Mouse (Mus musculus) mouse trophoblast stem cell (cell line): ENCODE results near the gene Stard7.
"Not testable (repeated sequence)": the region's sequence is repeated elsewhere in the genome, so short reads cannot be mapped to it uniquely, and the experiment has no call there.

Source experiments
- in situ Hi-C, 2 experiments: fragments of 300-500 bp; cut with MseI, MboI; formaldehyde crosslinking; loops; 2 replicates in 1 of 2; 3 replicates in 1 of 2; pipeline ENCODE4 v1.15.1; 2025

The Stard7 gene

DNA sequence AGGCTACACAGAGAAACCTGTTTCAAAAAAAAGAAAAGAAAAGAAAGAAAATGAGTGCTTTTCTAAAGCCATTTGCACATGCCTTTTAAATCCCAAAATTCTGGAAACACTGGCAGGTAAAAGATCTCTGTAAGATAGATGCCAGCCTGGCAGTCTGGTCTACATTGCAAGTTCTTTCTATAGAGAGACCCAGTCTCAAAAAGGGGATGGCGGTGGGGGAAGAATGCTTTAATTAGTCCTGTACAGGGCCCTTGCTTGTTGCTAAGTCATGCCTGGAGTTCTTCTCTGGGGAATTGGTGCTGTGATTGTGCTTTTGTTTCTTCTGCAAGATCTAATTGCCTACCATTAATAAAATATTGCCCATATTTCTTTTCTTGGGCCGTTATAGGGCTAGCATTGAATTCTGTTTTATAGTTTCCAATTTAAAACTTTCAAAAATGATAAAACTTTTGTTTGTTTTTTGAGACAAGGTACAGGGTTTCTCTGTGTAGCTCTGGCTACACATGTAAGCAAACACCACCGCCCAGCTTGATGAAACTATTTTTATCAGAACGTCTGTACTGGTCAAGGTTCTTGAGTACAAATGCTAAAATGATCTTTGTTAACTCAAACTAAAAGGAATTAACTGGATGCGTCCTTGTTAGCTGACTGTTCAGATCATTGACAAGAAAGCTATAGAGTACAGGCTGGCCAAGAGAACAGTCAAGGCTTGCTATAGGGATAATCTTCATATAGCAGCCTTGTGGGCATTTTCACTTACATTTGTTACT lies 5.7 kb downstream of the Stard7 start:
- in situ Hi-C loops: no loop called here

DNA sequence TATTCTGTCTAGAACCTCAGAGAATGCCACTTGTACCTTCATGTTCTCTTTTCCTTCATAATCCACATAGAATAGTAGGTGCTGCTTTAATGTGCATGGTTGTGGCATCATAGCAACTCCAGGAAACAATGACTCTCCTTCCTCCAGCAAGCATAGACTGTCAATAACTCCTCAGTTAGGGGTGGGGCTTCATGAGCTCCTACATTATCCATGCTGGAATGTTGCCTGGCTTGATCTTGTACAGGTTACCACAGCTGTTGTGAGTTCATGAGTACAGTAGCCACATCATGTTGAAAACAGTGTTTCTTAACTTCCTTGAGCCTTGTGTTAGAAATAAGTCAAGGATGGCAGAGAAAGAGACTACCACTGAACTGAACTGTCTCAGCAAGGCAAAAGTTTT lies 8.1 kb downstream of the Stard7 start:
- in situ Hi-C loops: no loop called here

DNA sequence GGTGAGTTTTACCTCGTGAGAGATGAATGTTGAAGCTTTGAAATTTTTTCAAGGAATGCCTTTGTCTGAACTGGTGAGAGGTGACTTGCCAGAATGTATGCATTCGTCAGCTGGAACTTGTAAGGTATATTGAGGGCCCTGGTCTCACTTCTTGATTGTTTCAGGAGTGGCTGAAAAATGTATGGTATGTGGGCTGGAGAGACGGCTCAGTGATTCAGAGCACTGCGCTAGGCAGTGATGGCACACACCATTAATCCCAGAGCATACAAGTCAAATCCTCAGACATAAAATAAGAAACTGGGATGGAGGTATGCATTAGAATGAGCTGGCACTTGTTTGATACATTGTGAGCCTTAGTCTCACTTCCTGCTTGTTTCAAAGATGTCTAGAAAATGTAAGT lies 22.2 kb downstream of the Stard7 start:
- in situ Hi-C loops: no loop called here

- in situ Hi-C loops: no loop called here
Measured at GRCm38 (mm10) chr2:127297001-127297805, 27.2 kb downstream of the Stard7 start.

DNA sequence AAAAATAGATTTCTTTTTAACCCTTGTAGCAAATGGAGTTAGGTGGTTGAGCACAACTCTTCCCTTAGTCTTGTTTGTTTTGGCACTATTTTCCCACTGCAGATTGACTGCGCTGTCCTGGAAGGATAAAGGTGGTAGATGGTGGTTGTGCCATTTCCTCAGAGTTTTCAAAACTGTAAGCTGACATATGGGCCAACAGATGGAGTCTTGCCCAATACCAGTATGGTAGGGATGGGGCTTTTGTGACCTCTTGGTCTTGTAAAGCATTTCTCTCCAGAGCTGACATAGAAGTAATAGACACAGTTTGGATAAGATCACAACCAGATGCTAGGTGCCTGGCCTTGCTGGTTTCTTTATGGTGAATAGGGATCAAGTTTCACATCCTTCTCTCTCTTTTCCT lies 28.0 kb downstream of the Stard7 start:
- in situ Hi-C loops: no loop called here

- in situ Hi-C loops: no loop called here
Measured at GRCm38 (mm10) chr2:127300701-127301100, 30.7 kb downstream of the Stard7 start.

DNA sequence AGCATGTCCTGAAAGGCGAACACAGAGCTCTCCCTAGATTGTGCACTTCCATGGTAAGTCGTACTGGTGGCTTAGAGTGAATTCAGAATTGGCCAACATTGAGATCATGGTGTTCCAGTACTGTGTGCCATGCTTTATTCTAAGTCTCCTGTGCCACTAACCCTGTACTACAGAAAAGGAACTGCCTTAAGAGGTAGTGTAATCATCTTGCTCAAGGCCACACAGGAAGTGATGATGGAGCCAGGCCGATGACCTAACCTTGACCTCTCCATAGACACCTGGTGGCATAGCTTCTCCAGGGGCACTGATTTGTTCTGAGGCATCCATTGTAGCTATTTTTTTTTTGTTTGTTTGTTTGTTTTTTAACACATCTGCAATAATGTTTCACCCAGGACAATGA lies 31.9 kb downstream of the Stard7 start:
- in situ Hi-C loops: no loop called here

DNA sequence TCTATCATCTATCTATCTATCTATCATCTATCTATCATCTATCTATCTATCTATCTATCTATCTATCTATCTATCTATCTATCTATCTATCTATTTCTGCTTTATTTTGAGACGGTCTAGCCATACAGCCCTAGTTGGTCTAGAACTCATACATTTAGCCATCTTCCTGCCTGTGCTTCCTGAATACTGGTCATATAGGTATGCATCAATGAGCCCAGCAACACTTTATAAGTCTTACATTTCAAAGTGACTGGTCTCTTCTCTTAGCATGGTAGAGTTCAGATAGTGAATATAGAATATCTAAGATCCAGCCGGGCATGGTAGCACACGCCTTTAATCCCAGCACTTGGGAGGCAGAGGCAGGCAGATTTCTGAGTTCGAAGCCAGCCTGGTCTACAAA lies 34.2 kb downstream of the Stard7 start:
- in situ Hi-C loops: not testable (repeated sequence)

- in situ Hi-C loops: loop anchor here (5.0 kb wide), 1 partner anchor 38 kb away; no protein-coding TSS in a partner anchor
Measured at GRCm38 (mm10) chr2:127304609-127305210, 34.7 kb downstream of the Stard7 start.

GRCm38 (mm10) chr2:127306123-127306522 lies 36.1 kb downstream of the Stard7 start:
- in situ Hi-C loops: loop anchor here (5.0 kb wide), 1 partner anchor 36 kb away; no protein-coding TSS in a partner anchor

DNA sequence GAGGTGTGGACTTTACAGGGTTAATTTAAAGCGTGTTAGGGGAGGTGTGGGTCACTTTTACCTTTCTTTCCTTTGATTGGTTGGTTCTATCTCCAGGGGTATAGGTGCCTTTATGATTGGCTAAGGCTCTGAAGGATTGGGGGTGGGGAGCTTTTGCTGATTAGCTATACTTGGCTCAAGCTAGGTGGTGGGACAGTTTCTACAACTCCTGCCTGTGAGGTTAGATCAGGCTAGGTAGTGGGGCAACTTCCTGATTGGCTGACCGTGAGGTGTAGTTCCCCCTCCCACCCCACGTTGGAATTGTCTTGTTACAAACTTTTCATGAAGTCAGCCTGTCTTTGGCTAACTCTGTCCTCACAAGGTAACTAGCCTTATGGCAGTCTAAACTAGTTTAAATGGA lies 37.2 kb downstream of the Stard7 start:
- in situ Hi-C loops: loop anchor here (5.0 kb wide), 1 partner anchor 35 kb away; no protein-coding TSS in a partner anchor

- in situ Hi-C loops: loop anchor here (5.0 kb wide), 1 partner anchor 34 kb away; no protein-coding TSS in a partner anchor
Measured at GRCm38 (mm10) chr2:127308660-127309059, 38.6 kb downstream of the Stard7 start.

GRCm38 (mm10) chr2:127310246-127310645 lies 40.2 kb downstream of the Stard7 start:
- in situ Hi-C loops: no loop called here

DNA sequence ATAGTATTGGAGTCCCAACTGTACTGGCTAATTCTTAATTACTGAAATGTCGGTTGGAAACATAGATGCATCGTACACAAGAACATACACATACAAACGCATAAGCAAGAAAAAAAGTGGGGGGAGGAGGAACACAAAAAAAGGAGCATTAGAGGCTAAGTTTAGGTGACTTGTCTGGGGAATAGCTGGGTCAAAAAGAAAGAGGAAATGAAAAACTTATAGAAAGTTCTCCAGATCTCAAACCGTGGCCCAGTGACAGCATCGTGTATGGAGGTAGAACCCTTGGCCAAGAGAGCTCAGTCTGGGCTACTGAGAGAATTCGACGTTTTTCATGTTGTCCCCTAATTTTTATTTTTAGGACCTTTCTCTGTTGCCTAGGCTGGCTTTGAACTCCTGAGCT lies 40.7 kb downstream of the Stard7 start:
- in situ Hi-C loops: no loop called here

DNA sequence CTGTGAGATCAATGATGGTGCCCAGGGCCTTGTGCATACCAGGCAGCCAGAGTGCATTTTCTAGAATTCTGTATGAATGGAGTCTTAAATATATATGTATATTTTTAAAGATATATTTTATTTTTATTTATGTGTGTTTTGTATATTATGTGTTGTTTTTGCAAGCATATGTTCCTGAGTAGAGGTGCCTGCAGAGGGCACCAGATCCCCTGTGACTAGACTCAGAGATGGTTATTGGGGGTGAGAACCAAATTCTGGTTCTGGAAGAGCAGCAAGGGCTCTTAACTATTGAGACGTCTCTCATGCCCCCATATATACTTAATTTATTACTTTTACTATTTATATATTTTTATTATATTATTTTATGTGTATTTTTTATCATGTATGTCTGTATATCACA lies 41.2 kb downstream of the Stard7 start:
- in situ Hi-C loops: no loop called here

DNA sequence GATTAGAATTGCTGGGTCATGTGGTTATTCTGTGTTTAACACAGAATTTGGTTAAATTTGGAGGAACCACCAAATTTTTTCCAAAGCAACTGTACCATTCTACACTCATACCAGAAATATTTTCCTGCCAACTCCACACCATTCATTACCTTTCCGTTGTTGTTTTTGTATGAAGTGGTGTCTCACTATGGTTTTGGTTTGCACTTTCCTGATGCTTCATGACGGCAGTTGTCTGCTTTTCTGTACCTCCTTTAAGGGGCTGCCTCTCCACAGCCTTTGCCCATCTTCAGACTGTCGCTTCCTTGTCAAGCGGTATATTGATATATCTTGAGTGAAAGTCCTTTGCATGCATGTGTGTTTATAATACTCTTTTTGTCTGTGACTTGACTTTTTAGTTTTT lies 42.8 kb downstream of the Stard7 start:
- in situ Hi-C loops: no loop called here

DNA sequence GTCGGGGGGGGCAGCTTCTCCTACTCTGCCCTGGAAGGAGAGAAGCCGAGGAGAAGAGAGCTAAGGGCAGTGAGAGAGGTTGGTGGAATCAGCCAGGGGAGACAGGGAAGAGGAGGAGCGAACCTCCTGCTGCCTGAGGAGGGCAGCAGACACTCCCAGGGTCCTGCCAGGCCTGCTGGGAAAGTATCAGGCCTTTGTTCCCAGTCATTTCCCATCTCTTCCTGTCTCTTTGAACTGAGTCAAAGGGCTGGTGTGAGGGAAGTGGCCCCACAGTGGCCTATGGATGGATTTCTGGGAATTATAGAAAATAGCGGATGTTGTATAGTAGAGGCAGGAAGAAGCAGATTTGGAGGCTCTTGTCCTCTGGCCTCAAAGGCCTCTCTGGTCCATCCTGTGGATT lies 43.9 kb downstream of the Stard7 start:
- in situ Hi-C loops: no loop called here

GRCm38 (mm10) chr2:127314467-127315154 lies 44.6 kb downstream of the Stard7 start:
- in situ Hi-C loops: no loop called here

DNA sequence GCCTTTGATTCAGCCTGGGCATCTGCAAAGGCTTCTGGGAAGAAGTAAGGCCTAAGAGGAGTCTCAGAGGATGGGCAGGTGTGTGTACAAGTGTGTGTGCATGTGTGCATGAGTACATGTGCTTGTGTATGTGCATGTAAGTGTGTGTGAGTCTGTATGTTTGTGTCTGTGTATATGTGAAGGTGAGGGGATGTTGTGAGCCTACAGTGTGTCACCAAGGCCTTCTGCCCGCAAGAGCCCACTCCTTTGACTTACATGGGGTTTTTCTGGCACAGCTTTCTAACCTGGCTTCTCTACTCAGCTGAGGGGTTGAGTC lies 45.1 kb downstream of the Stard7 start:
- in situ Hi-C loops: no loop called here

GRCm38 (mm10) chr2:127316431-127316830 lies 46.4 kb downstream of the Stard7 start:
- in situ Hi-C loops: no loop called here

DNA sequence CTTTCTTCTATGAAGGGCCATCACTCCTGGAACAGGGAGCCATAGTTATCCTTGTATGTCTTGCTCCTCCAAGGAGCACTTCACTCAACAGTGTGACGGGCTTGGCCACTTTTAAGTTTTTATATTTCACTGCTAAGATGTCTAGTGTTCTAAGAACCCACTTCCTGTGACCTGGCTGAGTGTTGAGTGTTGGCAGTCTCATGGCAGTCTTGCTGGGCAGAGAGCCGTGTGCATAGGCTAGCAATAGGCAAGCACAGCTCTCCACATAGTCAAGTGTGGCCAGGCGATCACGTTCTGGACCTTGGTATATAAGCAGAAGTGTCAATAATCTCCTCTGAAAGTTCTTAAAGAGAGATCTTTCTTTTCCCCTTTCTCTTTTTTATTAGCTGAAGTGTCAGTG lies 48.1 kb downstream of the Stard7 start:
- in situ Hi-C loops: no loop called here

- in situ Hi-C loops: no loop called here
Measured at GRCm38 (mm10) chr2:127319071-127319470, 49.1 kb downstream of the Stard7 start.
